Mouse (Mus musculus) bone marrow macrophage, adult 2 months (primary cell): ENCODE measurements around the gene Lman2l. TPM values are rescaled to one million over a fixed set of nuclear protein-coding genes. Genes with fewer than 3 reads are reported as not detected.

Experiments
- H3K27ac ChIP-seq: 2 replicates; pipeline ENCODE4 v1.5.1; 2012; ENCODE audit warnings: low read depth, low read length; ENCODE audit not compliant: insufficient read depth
- H3K4me1 ChIP-seq: 2 replicates; pipeline ENCODE4 v1.6.1; 2012; ENCODE audit warnings: low read length; ENCODE audit not compliant: control insufficient read depth, insufficient read depth
- H3K4me3 ChIP-seq: 2 replicates; pipeline ENCODE4 v1.5.1; 2012; ENCODE audit warnings: mild to moderate bottlenecking, low read length, moderate library complexity; ENCODE audit not compliant: insufficient read depth
- CTCF ChIP-seq: IDR thresholded peaks from 2 replicates; pipeline ENCODE4 v1.5.1; 2012; ENCODE audit warnings: low read depth, mild to moderate bottlenecking, low read length, moderate library complexity
- POLR2A ChIP-seq: IDR thresholded peaks from 2 replicates; pipeline ENCODE4 v1.6.1; 2012; ENCODE audit warnings: mild to moderate bottlenecking, low read depth, low read length, borderline replicate concordance
- polyA plus RNA-seq: library from polyadenylated mRNA; stranded (reverse); fragments of >200 nt; gene quantifications from 2 replicates; pipeline ENCODE4 v1.2.4, GENCODE M21; 2012; ENCODE audit not compliant: missing spikeins, insufficient read depth, insufficient read length

Lman2l gene
- polyA plus RNA-seq, 1 experiment = 40.8 TPM

DNA sequence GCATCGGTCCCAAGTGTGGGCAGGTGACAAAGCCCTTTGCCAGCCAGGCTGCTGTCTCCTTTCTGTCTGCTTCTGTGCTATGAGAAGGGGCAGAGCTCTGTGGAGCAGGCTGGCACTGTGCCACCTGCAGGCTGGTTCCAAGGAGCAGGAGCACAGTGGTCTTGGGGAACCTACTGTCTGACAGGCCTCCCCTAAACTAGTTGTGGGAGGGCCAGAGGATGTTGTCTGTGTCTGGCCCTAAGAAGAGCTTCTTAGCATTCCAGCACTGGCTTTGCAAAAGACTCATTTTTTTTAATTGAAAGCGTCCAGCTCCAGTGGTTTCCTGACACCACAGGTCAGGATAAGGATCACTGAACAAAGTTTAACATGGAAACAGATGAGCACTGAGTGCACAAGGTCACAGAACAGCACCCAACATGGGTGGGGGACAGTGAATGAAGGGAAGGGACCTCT, 33.3 kb upstream of the Lman2l start:
- Histone ChIP-seq H3K27ac (no peak overlapping the region), H3K4me3 (no peak overlapping the region), H3K4me1 (peaks cover 26% of the 10 kb centered on the region)
- TF ChIP-seq CTCF (no peak), POLR2A (no peak)

DNA sequence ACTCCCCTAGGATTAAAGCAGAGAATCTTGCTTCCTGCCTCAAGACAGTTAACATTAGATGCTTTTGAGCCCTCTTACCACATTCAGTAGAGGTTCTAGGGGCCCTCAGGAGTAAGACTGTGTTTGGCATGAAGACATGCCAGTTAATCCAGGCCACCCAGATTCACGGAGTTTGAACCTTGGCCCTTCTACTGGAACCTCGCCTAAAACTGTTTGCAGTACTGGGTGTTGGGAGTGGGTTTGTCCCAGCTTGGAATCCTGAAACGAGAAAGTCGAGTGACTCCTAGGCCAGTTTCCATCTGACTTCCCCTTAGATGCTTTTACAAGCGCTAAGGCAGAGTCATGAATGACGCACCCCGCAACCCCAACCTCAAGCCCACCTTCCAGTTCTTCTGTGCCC, 31.4 kb upstream of the Lman2l start:
- Histone ChIP-seq H3K4me1 (peaks cover 40% of the 10 kb centered on the region), H3K4me3 (no peak overlapping the region), H3K27ac (no peak overlapping the region)
- TF ChIP-seq CTCF = no peak
- no peak for TF ChIP-seq POLR2A

DNA sequence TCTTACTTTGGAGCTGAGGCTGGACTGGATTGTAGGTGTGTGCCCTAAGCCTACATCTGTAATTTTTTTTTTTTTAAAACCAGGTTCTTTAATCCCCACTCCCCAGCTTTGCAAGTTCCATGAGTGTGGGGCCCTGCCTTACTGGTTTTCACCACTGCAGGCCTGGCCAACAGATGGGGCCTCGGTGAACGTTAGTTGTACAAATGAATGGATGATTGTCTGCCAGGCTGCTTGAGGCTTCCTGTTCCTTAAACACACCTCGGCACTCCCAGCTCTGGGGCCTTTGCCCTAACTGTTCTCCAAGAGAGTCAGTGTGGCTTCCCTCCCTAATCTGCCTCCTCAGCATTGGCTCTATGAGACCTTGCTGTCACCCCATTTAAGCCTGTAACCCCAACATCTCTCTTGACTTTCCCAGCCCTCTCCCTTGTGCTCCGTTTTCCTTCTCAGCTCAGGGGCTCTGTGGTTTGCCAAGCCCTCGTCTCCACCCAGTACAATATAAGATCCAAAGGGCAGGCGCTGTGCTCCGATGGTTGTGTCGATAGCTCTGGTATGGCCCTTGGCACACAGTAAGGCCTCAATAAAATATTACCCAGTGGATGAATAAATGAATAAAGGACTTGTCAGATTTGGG, 30.5 kb upstream of the Lman2l start:
- Histone ChIP-seq H3K4me3 (no peak overlapping the region), H3K27ac (no peak overlapping the region), H3K4me1 (peaks cover 42% of the 10 kb centered on the region)
- TF ChIP-seq POLR2A (no peak), CTCF (no peak)

DNA sequence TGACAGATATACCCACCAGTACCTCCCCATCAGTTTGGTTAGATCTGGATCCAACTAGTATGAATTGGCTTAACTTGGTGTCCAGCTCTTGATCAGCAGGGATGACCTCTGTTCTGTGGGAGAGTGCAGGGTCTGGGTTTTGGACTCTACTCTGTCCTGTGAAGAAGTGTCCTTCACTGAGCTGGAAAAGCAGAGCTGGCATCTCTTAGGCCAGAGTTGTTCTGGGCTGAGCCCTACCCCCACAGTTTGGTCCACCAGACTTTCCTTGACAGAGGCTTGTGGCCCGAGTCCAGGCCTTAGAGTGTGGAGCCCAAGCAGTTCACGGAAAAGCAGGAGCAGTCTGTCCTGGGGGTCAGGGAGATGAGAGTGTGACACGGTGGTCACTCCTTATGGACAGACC, 29.6 kb upstream of the Lman2l start:
- Histone ChIP-seq H3K4me3 (no peak overlapping the region), H3K4me1 (peaks cover 50% of the 10 kb centered on the region), H3K27ac (no peak overlapping the region)
- TF ChIP-seq POLR2A (no peak), CTCF (no peak)

DNA sequence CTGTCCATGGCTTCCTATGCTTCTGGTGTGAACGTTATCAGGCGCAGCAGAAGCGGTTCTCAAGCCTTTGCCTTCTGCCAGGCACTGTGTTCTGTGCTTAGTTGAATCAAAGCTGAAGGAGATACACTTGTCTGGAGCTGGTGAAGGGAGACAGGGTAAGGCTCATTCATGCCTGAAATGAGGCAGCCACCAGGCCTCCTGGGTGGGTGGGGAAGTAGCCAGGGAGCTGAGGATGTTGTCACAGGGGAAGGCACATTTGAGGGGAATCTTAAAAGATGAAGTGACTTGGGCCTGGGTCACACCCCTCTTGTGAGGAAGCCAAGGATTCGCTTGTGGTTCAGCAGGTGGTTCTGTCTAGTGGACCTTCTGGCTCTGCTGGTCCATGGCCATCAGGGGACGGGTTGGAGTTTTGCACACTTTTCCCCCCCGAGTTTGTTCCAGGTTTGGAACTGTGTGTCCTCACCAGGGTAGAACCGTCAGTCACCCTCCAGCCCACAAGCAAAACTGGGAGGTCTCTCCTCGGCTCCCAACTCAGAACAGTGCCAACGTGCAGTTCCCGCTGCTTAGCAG, 28.2 kb upstream of the Lman2l start:
- Histone ChIP-seq H3K27ac (no peak overlapping the region), H3K4me1 (peaks cover 50% of the 10 kb centered on the region), H3K4me3 (peak overlapping the region; percentile 16; the same call in 1 of the 2 replicates)
- no peak for TF ChIP-seq POLR2A
- TF ChIP-seq CTCF = no peak

DNA sequence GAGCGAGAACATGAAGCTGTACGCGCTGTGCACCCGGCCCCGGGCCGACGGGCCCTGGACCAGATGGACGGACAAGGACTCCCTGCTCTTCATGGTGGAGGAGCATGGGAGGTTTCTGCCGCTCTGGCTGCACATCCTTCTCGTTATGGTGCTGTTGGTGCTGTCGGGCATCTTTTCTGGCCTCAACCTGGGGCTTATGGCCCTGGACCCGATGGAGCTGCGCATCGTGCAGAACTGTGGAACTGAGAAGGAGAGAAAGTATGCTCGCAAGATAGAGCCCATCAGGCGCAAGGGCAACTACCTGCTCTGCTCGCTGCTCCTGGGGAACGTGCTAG, 27.0 kb upstream of the Lman2l start:
- peaks cover 50% of the 10 kb centered on the region for H3K4me1 ChIP-seq
- TF ChIP-seq POLR2A (no peak), CTCF (no peak)
- peak overlapping the region; percentile 92 for H3K4me3 ChIP-seq
- no peak overlapping the region for H3K27ac ChIP-seq

DNA sequence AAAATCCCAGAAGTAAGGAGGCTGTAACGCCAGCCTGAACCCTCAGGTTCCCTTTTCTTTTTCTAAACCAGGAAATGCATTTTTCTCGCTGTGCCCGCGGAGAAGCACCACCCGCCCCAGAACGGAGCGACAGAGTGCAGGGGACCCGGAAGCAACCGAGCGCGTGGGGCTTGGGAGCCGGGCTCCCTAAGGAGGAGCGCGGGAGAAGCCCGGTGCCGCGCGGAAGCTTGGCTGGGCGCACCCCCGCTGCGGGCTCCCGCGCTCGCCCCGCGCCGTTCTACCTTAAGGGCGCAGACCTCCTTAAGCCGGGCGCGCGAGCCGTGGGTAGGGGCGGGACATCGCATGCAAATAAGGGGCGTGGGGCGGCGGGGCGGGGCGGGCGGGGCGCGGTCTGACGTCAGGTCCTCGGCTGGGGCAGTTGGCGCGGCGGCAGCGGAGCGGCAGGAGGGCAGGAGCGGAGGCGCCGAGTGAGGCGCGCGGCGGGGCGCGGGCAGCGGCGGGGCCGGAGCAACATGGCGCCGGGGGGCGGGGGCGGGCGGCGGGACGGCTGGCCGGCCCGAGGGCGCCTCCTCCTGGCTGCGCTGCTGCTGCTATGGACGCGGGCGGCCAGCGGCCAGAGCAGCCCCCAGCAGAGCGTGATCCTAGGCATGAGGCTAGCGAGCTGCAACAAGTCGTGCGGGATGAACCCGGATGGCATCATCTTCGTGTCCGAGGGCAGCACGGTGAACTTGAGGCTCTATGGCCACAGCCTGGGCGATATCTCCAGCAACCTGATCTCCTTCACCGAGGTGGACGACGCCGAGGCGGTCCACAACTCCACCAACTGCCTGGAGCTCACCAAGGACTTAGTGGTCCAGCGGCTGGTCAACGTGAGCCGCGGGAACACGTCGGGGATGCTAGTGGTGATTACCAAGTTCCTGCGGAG, 26.4 kb upstream of the Lman2l start, which contains the start of gene Cnnm4:
Cnnm4 (plus strand) TSS at position 440 of the 925 bp plus-strand sequence.
- H3K27ac ChIP-seq = peak within 1 kb of the TSS; percentile 98
- peaks cover 50% of the 10 kb centered on the region for H3K4me1 ChIP-seq
- peak within 1 kb of the TSS; percentile 92 for H3K4me3 ChIP-seq
- 0 out of 2 replicates have a peak, but pooled peaks have one; percentile 35 for TF ChIP-seq POLR2A
- TF ChIP-seq CTCF = no peak

DNA sequence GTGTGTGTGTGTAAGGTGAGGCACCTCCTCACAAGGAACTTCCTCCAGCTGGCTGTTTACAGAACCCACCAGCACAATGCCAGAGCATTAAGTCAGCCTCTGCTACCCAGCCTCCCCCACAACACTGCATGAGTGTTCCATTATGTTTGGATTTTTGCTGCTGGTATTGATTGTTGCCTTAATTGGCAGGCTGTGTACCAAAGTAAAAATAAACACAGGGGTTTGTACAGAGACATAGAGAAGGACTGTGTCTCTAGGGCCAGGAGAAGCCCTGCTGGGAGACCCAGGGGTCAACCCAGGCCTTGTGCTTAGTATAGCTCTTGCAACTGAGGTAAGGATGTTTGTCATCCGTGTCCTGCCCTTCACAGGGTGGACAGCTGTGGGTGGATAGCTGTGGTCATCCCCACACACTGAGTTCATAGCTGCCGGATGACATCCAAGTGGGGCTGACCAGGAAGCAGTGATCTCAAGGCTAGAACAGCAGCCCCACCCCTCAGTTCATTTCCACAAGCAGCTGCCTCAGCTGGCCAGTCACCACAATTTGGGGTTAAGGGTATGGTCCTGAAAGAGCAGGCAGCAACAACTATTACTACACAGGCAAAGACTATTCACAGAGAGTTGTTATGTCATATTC, 24.9 kb upstream of the Lman2l start:
- Histone ChIP-seq H3K27ac (peak overlapping the region; percentile 98), H3K4me3 (no peak overlapping the region), H3K4me1 (peaks cover 40% of the 10 kb centered on the region)
- TF ChIP-seq CTCF (no peak), POLR2A (no peak)

DNA sequence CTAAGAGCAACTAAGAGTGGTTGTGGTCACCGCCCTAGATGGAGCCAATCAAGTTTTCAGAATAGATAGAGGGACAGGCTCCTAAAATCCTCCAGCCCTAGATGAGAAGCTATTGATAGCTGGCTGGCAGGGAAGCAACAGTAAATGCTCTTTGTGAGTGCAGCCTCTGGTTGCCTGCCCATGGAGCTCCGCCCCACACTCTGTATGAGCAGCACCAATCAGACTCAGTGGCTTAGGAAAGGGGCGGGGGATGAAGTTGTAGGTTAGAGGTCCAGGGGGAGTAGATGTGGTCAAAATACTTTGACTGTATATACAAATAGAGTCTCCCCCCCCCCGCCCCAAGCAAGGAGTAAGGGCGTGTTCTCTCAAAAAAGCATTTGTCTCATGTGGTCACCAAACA, 22.4 kb upstream of the Lman2l start:
- TF ChIP-seq POLR2A (no peak), CTCF (no peak)
- Histone ChIP-seq H3K27ac (no peak overlapping the region), H3K4me3 (no peak overlapping the region), H3K4me1 (peaks cover 16% of the 10 kb centered on the region)
